Mouse (Mus musculus) limb, embryonic 14.5 days (tissue): ENCODE measurements around the gene Stim1. TPM values are rescaled to one million over a fixed set of nuclear protein-coding genes. Genes with fewer than 3 reads are reported as not detected.

Experiments
- ATAC-seq: fragments of 200-750 bp; cut with Nextera tagmentation; 2 replicates; pipeline ENCODE4 v1.8.0; 2017; ENCODE audit warnings: low read depth, moderate number of reproducible peaks, moderate TSS enrichment; ENCODE audit not compliant: low FRiP score
- DNase-seq: peaks from one replicate; pipeline ENCODE4 v3.0.0-alpha.2; 2015; ENCODE audit warnings: low spot score
- H3K27ac ChIP-seq: fragments of 300-500 bp; sonication (generic); replicated peaks from 2 replicates; pipeline ENCODE4 v1.5.1; 2014; ENCODE audit warnings: low read depth, mild to moderate bottlenecking, low read length, moderate library complexity, mixed read lengths
- H3K27me3 ChIP-seq: fragments of 300-500 bp; sonication (generic); 2 replicates; pipeline ENCODE4 v1.6.1; 2014; ENCODE audit warnings: low read length, mixed read lengths; ENCODE audit not compliant: control insufficient read depth, insufficient read depth
- H3K36me3 ChIP-seq: fragments of 300-500 bp; sonication (generic); 2 replicates; pipeline ENCODE4 v1.6.1; 2014; ENCODE audit warnings: mild to moderate bottlenecking, low read length, moderate library complexity, mixed read lengths; ENCODE audit not compliant: control insufficient read depth, insufficient read depth
- H3K4me1 ChIP-seq: fragments of 300-500 bp; sonication (generic); 2 replicates; pipeline ENCODE4 v1.6.1; 2014; ENCODE audit warnings: antibody characterized with exemption, low read length, mixed read lengths; ENCODE audit not compliant: control insufficient read depth, insufficient read depth
- H3K4me2 ChIP-seq: fragments of 300-500 bp; sonication (generic); replicated peaks from 2 replicates; pipeline ENCODE4 v1.6.1; 2014; ENCODE audit warnings: low read depth, mild to moderate bottlenecking, low read length, moderate library complexity; ENCODE audit not compliant: severe bottlenecking
- H3K4me3 ChIP-seq: fragments of 300-500 bp; sonication (generic); replicated peaks from 2 replicates; pipeline ENCODE4 v1.5.1; 2014; ENCODE audit warnings: low read length
- H3K9ac ChIP-seq: fragments of 300-500 bp; sonication (generic); 2 replicates; pipeline ENCODE4 v1.6.1; 2014; ENCODE audit warnings: mild to moderate bottlenecking, low read depth, low read length, moderate library complexity; ENCODE audit not compliant: severe bottlenecking
- H3K9me3 ChIP-seq: fragments of 300-500 bp; sonication (generic); 2 replicates; pipeline ENCODE4 v1.6.1; 2016; ENCODE audit warnings: low read length; ENCODE audit not compliant: control insufficient read depth
- POLR2A ChIP-seq: fragments of 200-500 bp; IDR thresholded peaks from 2 replicates; pipeline ENCODE4 v1.8.0; 2012; ENCODE audit warnings: inconsistent platforms, mild to moderate bottlenecking, moderate library complexity, borderline replicate concordance; ENCODE audit not compliant: insufficient read depth, insufficient read length; ENCODE audit errors: extremely low read depth
- WGBS: fragments of 180-500 bp; shearing (Covaris S2); extraction: QIAGEN DNeasy Blood & Tissue Kit; methylation state at CpG from one replicate; pipeline ENCODE4 v1.1.7; 2014; 5-methylcytosine and 5-hydroxymethylcytosine counted together
- polyA plus RNA-seq, 2 experiments: library from polyadenylated mRNA; depleted of rRNA in 1 of 2; stranded (reverse) in 1 of 2; unstranded in 1 of 2; fragments of >200 nt; fragmentation: Nextera tagmentation in 1 of 2; extraction: Ambion mirVana in 1 of 2; gene quantifications; 2 replicates each; pipeline versions ENCODE4 v1.2.1 to v1.2.3; 2012 to 2014

Stim1 gene
- polyA plus RNA-seq, 2 experiments = 27.7 to 49.1 TPM

DNA sequence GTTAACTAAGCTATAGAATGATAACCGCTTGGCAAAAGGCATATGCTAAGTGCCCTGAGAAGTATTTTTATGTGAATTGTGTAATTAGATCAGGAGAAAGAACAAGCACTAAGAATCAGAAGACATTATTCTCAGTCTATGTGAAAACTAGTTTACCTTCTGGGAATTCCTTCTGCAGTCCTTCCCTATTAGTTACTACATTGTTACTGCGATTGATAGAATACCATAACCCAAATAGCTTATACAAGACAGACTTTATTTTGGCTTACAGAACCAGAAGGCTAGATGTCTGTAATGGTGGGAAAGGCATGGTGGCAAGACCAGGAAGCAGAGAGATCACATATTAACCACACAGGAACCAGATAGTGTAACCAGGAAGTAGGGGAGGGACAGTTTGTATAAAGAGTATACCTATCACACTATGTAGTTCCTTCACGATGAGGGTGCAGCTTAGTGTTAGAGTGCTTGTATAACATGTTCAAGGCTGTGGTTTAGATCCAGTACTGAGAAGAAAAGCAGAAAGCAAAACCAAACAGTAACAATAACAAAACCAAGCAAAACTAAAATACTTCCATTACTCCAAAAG is 50.1 kb downstream of the Stim1 start:
- TF ChIP-seq POLR2A = no peak
- Histone ChIP-seq H3K9me3 (no peaks in the 10 kb centered on the region), H3K27me3 (no peaks in the 10 kb centered on the region)

DNA sequence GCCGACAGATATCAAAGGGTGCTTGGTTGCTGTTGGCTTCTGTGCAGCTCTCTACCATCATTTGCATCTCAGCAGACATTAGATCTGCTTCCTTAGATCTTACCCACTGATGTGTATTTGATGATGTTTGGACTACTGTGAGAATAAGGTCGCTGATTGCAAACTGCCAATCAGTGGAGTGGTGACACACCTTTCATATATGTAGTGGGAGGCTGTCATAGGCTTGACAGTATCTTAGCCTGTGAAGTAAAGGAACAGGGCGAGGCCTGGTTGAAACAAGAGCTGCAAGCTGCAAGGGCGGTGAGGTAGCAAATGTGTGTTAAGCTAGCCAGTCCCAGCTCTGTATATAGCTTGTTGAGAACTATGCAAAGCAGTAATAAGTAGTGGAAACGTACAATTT is 54.5 kb downstream of the Stim1 start:
- Histone ChIP-seq H3K9ac (no peak overlapping the region), H3K4me1 (no peaks in the 10 kb centered on the region), H3K36me3 (no peaks in the 10 kb centered on the region), H3K4me3 (no peak overlapping the region), H3K4me2 (no peak overlapping the region), H3K27ac (no peak overlapping the region), H3K9me3 (no peaks in the 10 kb centered on the region), H3K27me3 (no peaks in the 10 kb centered on the region)
- DNase-seq (no peak), ATAC-seq (no peak)
- TF ChIP-seq POLR2A = no peak
- 85% methylated on average over 5 of the region's 5 CpGs for WGBS

More for the DNA sequence above, 50.1 kb downstream of the Stim1 start:
- Histone ChIP-seq H3K4me3 (no peak overlapping the region), H3K9ac (no peak overlapping the region), H3K4me1 (peaks cover 5% of the 10 kb centered on the region; the same call in 1 of the 2 replicates), H3K36me3 (no peaks in the 10 kb centered on the region), H3K27ac (no peak overlapping the region), H3K4me2 (no peak overlapping the region)
- ATAC-seq (no peak), DNase-seq (no peak)
- 89% methylated on average over 3 of the region's 3 CpGs for WGBS

DNA sequence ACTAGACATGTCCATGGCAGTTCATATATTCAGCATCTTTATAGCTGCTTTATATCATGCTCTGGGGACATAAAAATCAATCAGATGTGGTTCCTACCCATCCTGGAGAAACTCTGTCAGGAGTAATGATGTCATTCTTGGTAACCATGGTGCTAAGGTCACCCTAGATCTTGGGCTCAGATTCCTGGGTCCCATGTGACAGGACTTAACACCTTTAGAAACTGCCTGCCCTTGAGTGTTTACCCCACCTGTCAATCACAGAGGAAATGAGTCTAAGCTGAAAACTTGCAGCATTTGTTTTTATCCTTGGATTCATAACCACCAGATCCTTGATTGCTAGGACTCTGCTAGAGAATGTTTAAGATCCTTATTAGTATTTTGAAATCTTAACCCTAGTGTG is 58.7 kb downstream of the Stim1 start:
- Histone ChIP-seq H3K9ac (no peak overlapping the region), H3K4me3 (no peak overlapping the region), H3K27ac (no peak overlapping the region), H3K9me3 (no peaks in the 10 kb centered on the region), H3K4me2 (no peak overlapping the region), H3K27me3 (no peaks in the 10 kb centered on the region), H3K36me3 (no peaks in the 10 kb centered on the region), H3K4me1 (no peaks in the 10 kb centered on the region)
- no peak for ATAC-seq
- TF ChIP-seq POLR2A = no peak
- DNase-seq = no peak

DNA sequence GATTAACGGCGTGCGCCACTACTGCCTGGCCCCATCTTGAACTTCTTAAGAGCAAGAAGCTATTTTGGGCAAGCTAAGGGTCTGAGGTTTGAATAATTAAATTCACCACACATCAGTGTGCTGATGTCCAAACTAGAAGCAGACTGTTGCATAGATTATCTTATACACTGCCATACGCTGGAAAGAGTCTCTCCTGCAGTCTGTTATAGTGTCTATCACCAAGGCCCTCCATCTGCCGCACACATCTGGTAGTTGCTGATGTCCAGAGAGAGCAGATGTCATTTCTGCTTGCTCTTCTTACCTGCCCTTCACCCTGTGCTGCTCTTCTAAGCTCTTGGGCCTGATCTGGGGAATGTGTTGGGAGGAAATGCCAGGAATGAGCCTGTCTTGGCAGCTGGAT is 62.7 kb downstream of the Stim1 start:
- ATAC-seq (no peak), DNase-seq (no peak)
- Histone ChIP-seq H3K4me3 (no peak overlapping the region), H3K36me3 (no peaks in the 10 kb centered on the region), H3K27ac (no peak overlapping the region), H3K4me2 (no peak overlapping the region), H3K9ac (no peak overlapping the region), H3K27me3 (no peaks in the 10 kb centered on the region), H3K9me3 (no peaks in the 10 kb centered on the region), H3K4me1 (no peaks in the 10 kb centered on the region)
- 90% methylated on average over 5 of the region's 5 CpGs for WGBS
- TF ChIP-seq POLR2A = no peak

DNA sequence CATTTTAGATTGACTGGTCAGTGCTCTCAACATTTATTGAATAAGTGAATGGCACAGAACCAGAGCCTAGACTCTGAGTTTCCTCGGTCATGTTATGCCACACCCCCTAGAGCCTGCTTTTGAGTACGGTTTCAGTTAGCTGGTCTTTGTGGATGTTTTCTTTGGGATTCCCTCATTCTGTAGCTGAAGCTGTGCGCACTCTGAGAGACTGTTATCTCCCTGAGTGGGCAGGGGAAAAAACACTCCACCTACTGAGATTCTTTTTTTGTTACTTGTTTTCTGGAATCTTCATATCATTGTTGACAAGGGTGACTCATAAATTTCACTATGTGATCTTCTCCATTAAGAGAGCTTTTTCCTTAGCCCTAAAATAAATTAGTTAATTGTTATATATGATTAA is 63.9 kb downstream of the Stim1 start:
- WGBS = 78% methylated on average over 3 of the region's 3 CpGs
- TF ChIP-seq POLR2A = no peak
- no peak overlapping the region for H3K4me2 ChIP-seq
- no peak overlapping the region for H3K4me3 ChIP-seq
- DNase-seq = no peak
- no peak for ATAC-seq
- no peak overlapping the region for H3K9ac ChIP-seq
- no peaks in the 10 kb centered on the region for H3K36me3 ChIP-seq
- H3K27me3 ChIP-seq = no peaks in the 10 kb centered on the region
- H3K4me1 ChIP-seq = no peaks in the 10 kb centered on the region
- H3K27ac ChIP-seq = no peak overlapping the region
- H3K9me3 ChIP-seq = no peaks in the 10 kb centered on the region

DNA sequence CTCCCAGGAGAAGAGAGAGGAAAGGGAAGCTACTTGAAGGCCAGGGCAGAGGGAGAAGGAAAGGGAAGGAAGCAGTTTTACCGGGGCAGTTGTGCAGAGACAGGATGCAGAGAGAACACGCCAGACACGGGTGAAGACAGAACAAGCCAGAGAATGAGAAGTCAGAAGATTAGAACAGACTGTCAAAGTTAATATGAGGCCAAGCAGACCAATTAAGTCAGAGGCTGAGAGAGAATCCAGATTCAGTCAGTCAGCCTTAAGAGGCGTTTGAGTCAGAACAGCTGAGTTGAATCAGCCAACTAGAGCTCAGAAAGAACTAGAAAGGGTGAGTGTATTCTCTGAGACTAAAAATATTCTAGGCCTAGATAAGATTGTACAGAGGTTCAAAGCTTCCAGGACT is 66.1 kb downstream of the Stim1 start:
- Histone ChIP-seq H3K9me3 (no peaks in the 10 kb centered on the region), H3K9ac (no peak overlapping the region), H3K36me3 (no peaks in the 10 kb centered on the region), H3K4me1 (no peaks in the 10 kb centered on the region), H3K27ac (no peak overlapping the region), H3K4me2 (no peak overlapping the region), H3K4me3 (no peak overlapping the region), H3K27me3 (no peaks in the 10 kb centered on the region)
- no peak for DNase-seq
- 59% methylated on average over 4 of the region's 4 CpGs for WGBS
- no peak for TF ChIP-seq POLR2A
- no peak for ATAC-seq
